Mouse (Mus musculus): Measurements from ENCODE around the gene A630095N17Rik.

GRCm38 (mm10) chr1:75244175-75244826 lies 12.4 kb upstream of the A630095N17Rik start:
- TF ChIP-seq CTCF (IDR thresholded peaks at IDR 0.05) = no peak
- TF ChIP-seq EP300 (IDR thresholded peaks at IDR 0.05) = no peak
